Mouse (Mus musculus) ovary, postnatal 10 days (tissue): Measurements from ENCODE around the gene Dbnl.
A peak's percentile ranks its signal among the peaks of the same experiment; 100 is the strongest.

ENCODE experiments used
- DNase-seq: peaks from one replicate; pipeline ENCODE4 v3.0.0; 2022; ENCODE audit warnings: low spot score

The Dbnl gene

GRCm38 (mm10) chr11:5788056-5789014, at the start of gene Dbnl:
Gene Dbnl (plus strand): TSS chr11:5788488.
- peak; percentile 84 for DNase-seq

GRCm38 (mm10) chr11:5738888-5739632, 49.2 kb upstream of the Dbnl start:
- DNase-seq, result no peak

- no peak for DNase-seq
Measured at GRCm38 (mm10) chr11:5739846-5740245, 48.4 kb upstream of the Dbnl start.

- peak; percentile 50 for DNase-seq
Measured at GRCm38 (mm10) chr11:5740599-5740964, 47.7 kb upstream of the Dbnl start.

GRCm38 (mm10) chr11:5740965-5741627, 47.2 kb upstream of the Dbnl start:
- DNase-seq, result peak; percentile 53

- DNase-seq, result no peak
Measured at GRCm38 (mm10) chr11:5742106-5742505, 46.2 kb upstream of the Dbnl start.

GRCm38 (mm10) chr11:5744951-5745350, 43.3 kb upstream of the Dbnl start:
- no peak for DNase-seq

- no peak for DNase-seq
Measured at GRCm38 (mm10) chr11:5753755-5754154, 34.5 kb upstream of the Dbnl start.

- DNase-seq, result peak; percentile 87
Measured at GRCm38 (mm10) chr11:5761820-5762632, 26.3 kb upstream of the Dbnl start, which contains the start of gene Urgcp. Gene Urgcp (minus strand): TSS chr11:5762376.

GRCm38 (mm10) chr11:5762633-5762982, 25.7 kb upstream of the Dbnl start:
- DNase-seq, result no peak

- DNase-seq, result no peak
Measured at GRCm38 (mm10) chr11:5766019-5766418, 22.3 kb upstream of the Dbnl start.

- DNase-seq, result no peak
Measured at GRCm38 (mm10) chr11:5778481-5778880, 9.8 kb upstream of the Dbnl start.

- no peak for DNase-seq
Measured at GRCm38 (mm10) chr11:5780035-5780499, 8.2 kb upstream of the Dbnl start.

- no peak for DNase-seq
Measured at GRCm38 (mm10) chr11:5782199-5782944, 5.9 kb upstream of the Dbnl start.

- no peak for DNase-seq
Measured at GRCm38 (mm10) chr11:5785732-5786131, 2.6 kb upstream of the Dbnl start.

- no peak for DNase-seq
Measured at GRCm38 (mm10) chr11:5787671-5788055, 625 bp upstream of the Dbnl start.

GRCm38 (mm10) chr11:5789071-5789753, 924 bp downstream of the Dbnl start:
- no peak for DNase-seq

GRCm38 (mm10) chr11:5789754-5790333, 1.6 kb downstream of the Dbnl start:
- no peak for DNase-seq

GRCm38 (mm10) chr11:5790431-5790830, 2.1 kb downstream of the Dbnl start:
- no peak for DNase-seq

- DNase-seq, result no peak
Measured at GRCm38 (mm10) chr11:5795290-5795689, 7.0 kb downstream of the Dbnl start.
